Mouse (Mus musculus): ENCODE results near the gene Stxbp2. TPM values are rescaled to one million over a fixed set of nuclear protein-coding genes. Genes with fewer than 3 reads are reported as not detected.

Gene Stxbp2
- polyA plus RNA-seq, 1 experiment from 2014 or later, result 106 TPM

GRCm38 (mm10) chr8:3665507-3665906 lies 34.8 kb downstream of the Stxbp2 start, which contains the start of gene Mcemp1:
TSS of gene Mcemp1 (plus strand) at chr8:3665754.
- no peak within 1 kb of the TSS for H3K4me3 ChIP-seq (ENCODE audit: low read depth, low read length)
- H3K27me3 ChIP-seq (replicated peaks; ENCODE audit: control insufficient read depth, insufficient read depth, low read length), result no peaks in the 10 kb centered on the region
- DNase-seq (ENCODE audit: low spot score), result no peak
- no peak within 1 kb of the TSS for H3K9ac ChIP-seq (ENCODE audit: low read length)
- no peaks in the 10 kb centered on the region for H3K9me3 ChIP-seq (ENCODE audit: control insufficient read depth, low read length)
- ATAC-seq (replicated peaks; ENCODE audit: low FRiP score, low TSS enrichment, low read depth), result no peak
- no peaks in the 10 kb centered on the region for H3K4me1 ChIP-seq (replicated peaks; ENCODE audit: control insufficient read depth, insufficient read depth, low read length)
- no peak within 1 kb of the TSS for H3K4me2 ChIP-seq (ENCODE audit: low read length)
- WGBS, result 77% methylated on average over 6 of the region's 6 CpGs
- no peak within 1 kb of the TSS for H3K27ac ChIP-seq (ENCODE audit: low read depth)
- H3K36me3 ChIP-seq (ENCODE audit: control insufficient read depth, insufficient read depth, low read length), result no peaks in the 10 kb centered on the region

- Histone ChIP-seq H3K9me3 (ENCODE audit: control insufficient read depth, low read length) (no peaks in the 10 kb centered on the region), H3K9ac (ENCODE audit: low read length) (no peak overlapping the region), H3K4me2 (ENCODE audit: low read length) (no peak overlapping the region), H3K36me3 (ENCODE audit: control insufficient read depth, insufficient read depth, low read length) (no peaks in the 10 kb centered on the region), H3K27me3 (replicated peaks; ENCODE audit: control insufficient read depth, insufficient read depth, low read length) (no peaks in the 10 kb centered on the region), H3K4me3 (ENCODE audit: low read depth, low read length) (no peak overlapping the region), H3K27ac (ENCODE audit: low read depth) (no peak overlapping the region), H3K4me1 (replicated peaks; ENCODE audit: control insufficient read depth, insufficient read depth, low read length) (0 out of 2 replicates have a peak, but pooled peaks cover 2% of the 10 kb centered on the region)
- WGBS, result 78% methylated on average over 2 of the region's 2 CpGs
- DNase-seq (ENCODE audit: low spot score), result no peak
- no peak for ATAC-seq (replicated peaks; ENCODE audit: low FRiP score, low TSS enrichment, low read depth)
Measured at GRCm38 (mm10) chr8:3670388-3670787, 39.6 kb downstream of the Stxbp2 start.

DNA sequence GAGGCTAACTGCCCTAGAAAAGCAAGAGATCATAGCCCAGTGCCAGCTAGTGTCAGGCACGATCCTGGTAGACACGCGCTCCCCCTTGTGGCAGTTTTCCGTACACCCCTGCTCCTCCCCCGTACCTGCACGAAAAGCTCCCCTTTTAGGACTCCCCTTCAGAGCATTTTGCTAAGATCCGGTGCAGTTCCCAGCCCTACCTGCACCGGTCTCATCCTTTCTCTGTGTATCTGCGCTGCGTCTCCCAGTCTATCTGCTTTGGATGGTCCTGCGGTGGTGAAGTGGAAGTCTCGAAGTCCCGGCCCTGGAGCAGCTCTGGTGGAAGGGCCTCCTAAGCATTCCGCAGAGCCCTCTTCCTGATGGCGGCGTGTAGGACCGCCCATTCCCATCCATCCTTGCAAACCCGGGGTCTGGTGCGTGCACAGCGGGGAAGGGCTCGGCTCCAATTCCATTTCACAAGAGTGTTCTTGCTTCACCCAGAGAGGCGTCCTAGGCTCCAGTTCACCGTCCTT lies 41.3 kb downstream of the Stxbp2 start, which contains the start of gene Fcor:
Fcor (minus strand) TSS at position 383 of the 512 bp plus-strand sequence.
- DNase-seq (ENCODE audit: low spot score) (peak; percentile 95), ATAC-seq (replicated peaks; ENCODE audit: low FRiP score, low TSS enrichment, low read depth) (peak; percentile 80)
- Histone ChIP-seq H3K9ac (ENCODE audit: low read length) (peak within 1 kb of the TSS; percentile 34), H3K4me2 (ENCODE audit: low read length) (peak within 1 kb of the TSS; percentile 74), H3K27ac (ENCODE audit: low read depth) (peak within 1 kb of the TSS; percentile 39; the same call in 1 of the 2 replicates), H3K9me3 (ENCODE audit: control insufficient read depth, low read length) (no peaks in the 10 kb centered on the region), H3K4me3 (ENCODE audit: low read depth, low read length) (peak within 1 kb of the TSS; percentile 44), H3K36me3 (ENCODE audit: control insufficient read depth, insufficient read depth, low read length) (no peaks in the 10 kb centered on the region), H3K27me3 (replicated peaks; ENCODE audit: control insufficient read depth, insufficient read depth, low read length) (no peaks in the 10 kb centered on the region), H3K4me1 (replicated peaks; ENCODE audit: control insufficient read depth, insufficient read depth, low read length) (0 out of 2 replicates have a peak, but pooled peaks cover 2% of the 10 kb centered on the region)
- WGBS, result under 1% methylated on average over 23 of the region's 23 CpGs

DNA sequence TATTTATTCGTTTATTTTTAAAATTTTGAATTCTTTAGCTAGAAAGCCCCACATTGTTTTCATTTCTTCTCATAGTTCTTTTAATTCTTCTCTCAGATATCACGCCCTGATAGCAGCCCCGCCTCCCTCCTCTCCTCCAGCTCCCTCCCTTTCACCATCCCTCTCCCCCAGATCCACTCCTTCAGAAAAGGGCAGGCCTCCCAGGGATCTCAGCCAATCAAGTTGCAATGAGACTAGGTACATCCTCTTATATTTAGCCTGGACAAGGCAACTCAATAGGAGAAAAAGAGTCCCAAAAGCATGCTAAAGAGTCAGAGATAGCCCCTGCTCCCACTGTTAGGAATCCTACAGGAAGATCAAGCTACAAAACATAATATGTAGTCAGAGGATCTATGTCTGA lies 43.9 kb downstream of the Stxbp2 start:
- ATAC-seq (replicated peaks; ENCODE audit: low FRiP score, low TSS enrichment, low read depth), result no peak
- no peak overlapping the region for H3K27ac ChIP-seq (ENCODE audit: low read depth)
- no peak overlapping the region for H3K4me3 ChIP-seq (ENCODE audit: low read depth, low read length)
- H3K4me1 ChIP-seq (replicated peaks; ENCODE audit: control insufficient read depth, insufficient read depth, low read length), result peaks cover 10% of the 10 kb centered on the region; the same call in 1 of the 2 replicates
- no peaks in the 10 kb centered on the region for H3K9me3 ChIP-seq (ENCODE audit: control insufficient read depth, low read length)
- H3K36me3 ChIP-seq (ENCODE audit: control insufficient read depth, insufficient read depth, low read length), result peaks cover 11% of the 10 kb centered on the region
- 62% methylated on average over 3 of the region's 3 CpGs for WGBS
- DNase-seq (ENCODE audit: low spot score), result no peak
- H3K27me3 ChIP-seq (replicated peaks; ENCODE audit: control insufficient read depth, insufficient read depth, low read length), result no peaks in the 10 kb centered on the region
- no peak overlapping the region for H3K4me2 ChIP-seq (ENCODE audit: low read length)
- no peak overlapping the region for H3K9ac ChIP-seq (ENCODE audit: low read length)

- WGBS, result 1% methylated on average over 61 of the region's 61 CpGs
Measured at GRCm38 (mm10) chr8:3676131-3676992, 45.6 kb downstream of the Stxbp2 start, which contains the start of gene Trappc5. TSS of gene Trappc5 (plus strand) at chr8:3676299.

DNA sequence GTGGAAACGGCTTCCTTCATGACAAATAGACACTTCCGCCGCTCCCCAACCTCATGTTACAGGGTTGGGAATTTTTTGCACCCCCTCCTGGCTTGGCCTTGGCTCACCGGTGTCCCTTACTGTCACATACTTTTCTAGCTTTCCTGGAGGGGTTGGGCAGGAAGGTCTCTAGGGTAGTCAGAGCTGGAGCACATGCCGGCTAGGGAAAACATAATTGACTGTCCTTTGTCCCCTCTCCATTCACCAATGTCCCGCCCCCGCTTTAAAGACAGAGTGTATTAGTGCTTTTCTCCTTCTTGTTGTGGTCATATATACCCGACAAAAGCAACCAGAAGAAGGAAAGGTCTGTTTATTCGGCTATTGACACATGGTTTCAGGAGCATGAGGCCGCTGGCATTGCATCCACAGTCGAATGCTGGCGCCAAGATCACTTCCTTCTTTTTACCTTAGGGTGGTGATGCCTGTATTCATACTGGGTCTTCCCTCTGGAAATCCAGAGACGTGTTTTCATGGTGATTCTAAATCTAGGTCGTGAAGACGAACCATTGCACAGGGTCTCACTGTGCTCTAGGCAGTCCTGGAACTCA lies 46.3 kb downstream of the Stxbp2 start:
- Histone ChIP-seq H3K9ac (ENCODE audit: low read length) (peak overlapping the region; percentile 79), H3K4me2 (ENCODE audit: low read length) (peak overlapping the region; percentile 74), H3K9me3 (ENCODE audit: control insufficient read depth, low read length) (no peaks in the 10 kb centered on the region), H3K4me3 (ENCODE audit: low read depth, low read length) (peak overlapping the region; percentile 80), H3K27ac (ENCODE audit: low read depth) (peak overlapping the region; percentile 92), H3K36me3 (ENCODE audit: control insufficient read depth, insufficient read depth, low read length) (peaks cover 30% of the 10 kb centered on the region), H3K4me1 (replicated peaks; ENCODE audit: control insufficient read depth, insufficient read depth, low read length) (peaks cover 10% of the 10 kb centered on the region; the same call in 1 of the 2 replicates), H3K27me3 (replicated peaks; ENCODE audit: control insufficient read depth, insufficient read depth, low read length) (no peaks in the 10 kb centered on the region)
- ATAC-seq (replicated peaks; ENCODE audit: low FRiP score, low TSS enrichment, low read depth) (peak; percentile 7; the same call in 1 of the 2 replicates), DNase-seq (ENCODE audit: low spot score) (peak; percentile 59)
- WGBS, result 2% methylated on average over 15 of the region's 15 CpGs

More at GRCm38 (mm10) chr8:3676131-3676992, 45.6 kb downstream of the Stxbp2 start, which contains the start of gene Trappc5:
- H3K27ac ChIP-seq (ENCODE audit: low read depth), result peak within 1 kb of the TSS; percentile 92
- peaks cover 10% of the 10 kb centered on the region; the same call in 1 of the 2 replicates for H3K4me1 ChIP-seq (replicated peaks; ENCODE audit: control insufficient read depth, insufficient read depth, low read length)
- no peaks in the 10 kb centered on the region for H3K27me3 ChIP-seq (replicated peaks; ENCODE audit: control insufficient read depth, insufficient read depth, low read length)
- peaks cover 27% of the 10 kb centered on the region for H3K36me3 ChIP-seq (ENCODE audit: control insufficient read depth, insufficient read depth, low read length)
- H3K9me3 ChIP-seq (ENCODE audit: control insufficient read depth, low read length), result no peaks in the 10 kb centered on the region
- peak within 1 kb of the TSS; percentile 79 for H3K9ac ChIP-seq (ENCODE audit: low read length)
- DNase-seq (ENCODE audit: low spot score), result peak; percentile 95
- peak; percentile 83 for ATAC-seq (replicated peaks; ENCODE audit: low FRiP score, low TSS enrichment, low read depth)
- H3K4me2 ChIP-seq (ENCODE audit: low read length), result peak within 1 kb of the TSS; percentile 74
- H3K4me3 ChIP-seq (ENCODE audit: low read depth, low read length), result peak within 1 kb of the TSS; percentile 80

- H3K9me3 ChIP-seq (ENCODE audit: control insufficient read depth, low read length), result no peaks in the 10 kb centered on the region
- no peak overlapping the region for H3K4me3 ChIP-seq (ENCODE audit: low read depth, low read length)
- H3K27ac ChIP-seq (ENCODE audit: low read depth), result no peak overlapping the region
- peaks cover 30% of the 10 kb centered on the region for H3K36me3 ChIP-seq (ENCODE audit: control insufficient read depth, insufficient read depth, low read length)
- no peaks in the 10 kb centered on the region for H3K27me3 ChIP-seq (replicated peaks; ENCODE audit: control insufficient read depth, insufficient read depth, low read length)
- DNase-seq (ENCODE audit: low spot score), result no peak
- ATAC-seq (replicated peaks; ENCODE audit: low FRiP score, low TSS enrichment, low read depth), result no peak
- no peak overlapping the region for H3K4me2 ChIP-seq (ENCODE audit: low read length)
- H3K4me1 ChIP-seq (replicated peaks; ENCODE audit: control insufficient read depth, insufficient read depth, low read length), result peaks cover 8% of the 10 kb centered on the region; the same call in 1 of the 2 replicates
- WGBS, result 95% methylated on average over 23 of the region's 23 CpGs
- H3K9ac ChIP-seq (ENCODE audit: low read length), result no peak overlapping the region
Measured at GRCm38 (mm10) chr8:3678831-3679230, 48.1 kb downstream of the Stxbp2 start.

DNA sequence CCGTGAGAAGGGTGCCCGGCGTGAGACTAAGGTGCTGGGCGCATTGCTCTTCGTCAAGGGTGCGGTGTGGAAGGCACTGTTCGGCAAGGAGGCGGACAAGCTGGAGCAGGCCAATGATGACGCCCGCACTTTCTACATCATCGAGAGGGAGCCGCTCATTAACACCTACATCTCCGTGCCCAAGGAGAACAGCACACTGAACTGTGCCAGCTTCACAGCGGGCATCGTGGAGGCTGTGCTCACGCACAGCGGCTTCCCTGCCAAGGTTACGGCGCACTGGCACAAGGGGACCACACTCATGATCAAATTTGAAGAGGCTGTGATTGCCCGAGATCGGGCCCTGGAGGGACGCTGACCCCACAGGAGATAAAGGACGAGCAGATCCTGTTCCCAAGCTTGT lies 48.5 kb downstream of the Stxbp2 start:
- H3K27ac ChIP-seq (ENCODE audit: low read depth), result no peak overlapping the region
- H3K27me3 ChIP-seq (replicated peaks; ENCODE audit: control insufficient read depth, insufficient read depth, low read length), result no peaks in the 10 kb centered on the region
- H3K9me3 ChIP-seq (ENCODE audit: control insufficient read depth, low read length), result no peaks in the 10 kb centered on the region
- H3K9ac ChIP-seq (ENCODE audit: low read length), result no peak overlapping the region
- no peak overlapping the region for H3K4me2 ChIP-seq (ENCODE audit: low read length)
- peaks cover 30% of the 10 kb centered on the region for H3K36me3 ChIP-seq (ENCODE audit: control insufficient read depth, insufficient read depth, low read length)
- ATAC-seq (replicated peaks; ENCODE audit: low FRiP score, low TSS enrichment, low read depth), result no peak
- H3K4me3 ChIP-seq (ENCODE audit: low read depth, low read length), result no peak overlapping the region
- DNase-seq (ENCODE audit: low spot score), result no peak
- WGBS, result 96% methylated on average over 23 of the region's 23 CpGs
- H3K4me1 ChIP-seq (replicated peaks; ENCODE audit: control insufficient read depth, insufficient read depth, low read length), result peaks cover 8% of the 10 kb centered on the region; the same call in 1 of the 2 replicates
